Mouse (Mus musculus): ENCODE measurements around the gene Foxg1.

DNA sequence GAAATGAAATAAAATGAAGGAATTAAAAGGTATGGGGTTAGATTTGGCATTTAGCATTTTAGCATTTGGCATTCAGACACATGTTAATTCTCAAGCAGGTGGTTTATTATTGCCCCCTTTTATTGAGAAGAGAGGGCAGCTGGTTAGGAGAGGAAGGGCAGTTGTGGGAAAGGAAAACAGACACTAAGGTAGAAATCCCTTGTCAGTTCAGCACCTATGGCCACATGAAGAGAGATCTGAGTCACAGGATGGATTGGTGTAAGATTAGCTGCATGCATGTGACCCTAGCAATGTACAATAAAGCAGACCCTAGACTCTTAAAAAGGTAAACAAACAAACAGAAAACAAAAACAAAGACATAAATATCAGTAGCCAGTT lies 15.7 kb downstream of the Foxg1 start:
- no peak for TF ChIP-seq CTCF (conservative IDR thresholded peaks at IDR 0.05; ENCODE audit: low read length)
- no peak for TF ChIP-seq NANOG (IDR thresholded peaks at IDR 0.05; ENCODE audit: borderline replicate concordance, low read length)
- no peak for TF ChIP-seq POU5F1 (IDR thresholded peaks at IDR 0.05; ENCODE audit: borderline replicate concordance, low read length)

Measured in E14TG2a.4 (cell line).